Mouse (Mus musculus) heart, embryonic 10.5 days (tissue): ENCODE measurements around the gene Gm8300. TPM values are rescaled to one million over a fixed set of nuclear protein-coding genes. Genes with fewer than 3 reads are reported as not detected.
"Not testable (repeated sequence)": the region's sequence is repeated elsewhere in the genome, so short reads cannot be mapped to it uniquely, and the experiment has no call there.

Experiments
- DNase-seq: peaks from one replicate; pipeline ENCODE4 v3.0.0-alpha.2; 2017; ENCODE audit warnings: low spot score
- H3K27ac ChIP-seq: fragments of 300-500 bp; sonication (generic); 2 replicates; pipeline ENCODE4 v1.5.1; 2016; ENCODE audit warnings: mild to moderate bottlenecking
- H3K27me3 ChIP-seq: fragments of 300-500 bp; sonication (generic); 2 replicates; pipeline ENCODE4 v1.6.1; 2016; ENCODE audit warnings: mild to moderate bottlenecking; ENCODE audit not compliant: poor library complexity, insufficient read depth, severe bottlenecking
- H3K36me3 ChIP-seq: fragments of 300-500 bp; sonication (generic); 2 replicates; pipeline ENCODE4 v1.6.1; 2016; ENCODE audit warnings: mild to moderate bottlenecking, moderate library complexity
- H3K4me1 ChIP-seq: fragments of 300-500 bp; sonication (generic); 2 replicates; pipeline ENCODE4 v1.6.1; 2016; ENCODE audit warnings: mild to moderate bottlenecking
- H3K4me3 ChIP-seq: fragments of 300-500 bp; sonication (generic); 2 replicates; pipeline ENCODE4 v1.5.1; 2016; ENCODE audit warnings: mild to moderate bottlenecking, moderate library complexity
- H3K9me3 ChIP-seq: fragments of 300-500 bp; sonication (generic); 2 replicates; pipeline ENCODE4 v1.6.1; 2016; ENCODE audit warnings: mild to moderate bottlenecking, moderate library complexity
- WGBS: fragments of 180-500 bp; shearing (Covaris S2); methylation state at CpG from one replicate; pipeline ENCODE4 v1.1.7; 2016; 5-methylcytosine and 5-hydroxymethylcytosine counted together
- polyA plus RNA-seq: library from polyadenylated mRNA; unstranded; fragments of >200 nt; fragmentation: Nextera tagmentation; extraction: Ambion mirVana; gene quantifications from 2 replicates; pipeline ENCODE4 v1.2.1, GENCODE M21; 2016

Gm8300 gene
- polyA plus RNA-seq = not detected in 2 replicates

DNA sequence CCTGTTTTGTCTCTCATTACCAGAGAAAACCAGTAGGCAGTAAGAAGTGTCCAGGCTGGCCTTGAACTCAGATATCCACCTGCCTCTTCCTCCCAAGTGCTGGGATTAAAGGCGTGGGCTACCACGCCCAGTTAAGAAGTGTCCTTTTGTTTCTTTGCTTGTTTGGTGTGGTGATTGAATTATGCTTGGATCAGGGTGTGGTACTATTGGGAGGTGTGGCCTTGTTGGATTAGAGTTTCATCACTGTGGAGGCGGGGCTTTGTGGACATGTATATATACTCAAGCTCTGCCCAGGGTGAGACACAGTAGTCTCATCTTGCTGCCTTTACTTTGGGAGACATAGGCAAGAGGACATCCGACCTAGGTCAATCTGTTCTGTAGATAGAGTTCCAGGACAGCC lies at the start of gene Gm8300:
Gene Gm8300 (plus strand): TSS at position 301 of the 400 bp plus-strand sequence.
- DNase-seq, H3K4me3 ChIP-seq, H3K27ac ChIP-seq, H3K4me1 ChIP-seq, H3K9me3 ChIP-seq, H3K27me3 ChIP-seq, H3K36me3 ChIP-seq: not testable (repeated sequence)
- 79% methylated on average over 4 of the region's 4 CpGs for WGBS

DNA sequence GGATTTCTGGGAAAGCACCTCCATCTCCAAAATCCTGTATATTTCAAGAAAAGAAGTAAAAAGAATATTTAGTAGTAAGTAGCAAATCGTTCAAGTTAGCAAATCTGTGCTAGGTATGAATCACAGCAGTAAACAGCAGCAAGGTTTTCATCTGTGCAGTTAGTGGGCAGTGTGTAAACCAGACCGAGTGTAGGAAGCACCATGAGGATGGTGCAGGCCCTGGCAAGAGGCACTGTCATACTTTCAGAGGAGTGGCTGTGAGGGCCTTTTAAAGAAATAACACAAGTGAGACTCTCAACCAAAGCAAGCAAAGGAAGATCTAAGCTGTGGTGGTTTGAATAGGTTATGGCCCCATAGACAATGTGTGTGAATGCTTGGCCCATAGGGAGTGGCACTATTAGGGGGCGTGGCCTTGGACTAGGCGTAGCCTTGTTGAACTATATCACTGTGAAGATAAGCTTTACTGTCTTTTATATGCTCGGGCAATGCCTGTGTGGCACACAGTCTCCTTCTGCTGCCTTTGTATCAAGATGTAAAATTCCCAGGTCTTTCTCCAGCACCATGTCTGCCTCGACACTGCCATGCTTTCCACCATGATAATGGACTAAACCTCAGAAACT lies 49.3 kb upstream of the Gm8300 start:
- no peak overlapping the region for H3K4me3 ChIP-seq
- H3K9me3 ChIP-seq = no peaks in the 10 kb centered on the region
- H3K27me3 ChIP-seq = no peaks in the 10 kb centered on the region
- peaks cover 84% of the 10 kb centered on the region for H3K36me3 ChIP-seq
- no peaks in the 10 kb centered on the region for H3K4me1 ChIP-seq
- no peak for DNase-seq
- H3K27ac ChIP-seq = no peak overlapping the region
- WGBS = 84% methylated on average over 6 of the region's 6 CpGs

DNA sequence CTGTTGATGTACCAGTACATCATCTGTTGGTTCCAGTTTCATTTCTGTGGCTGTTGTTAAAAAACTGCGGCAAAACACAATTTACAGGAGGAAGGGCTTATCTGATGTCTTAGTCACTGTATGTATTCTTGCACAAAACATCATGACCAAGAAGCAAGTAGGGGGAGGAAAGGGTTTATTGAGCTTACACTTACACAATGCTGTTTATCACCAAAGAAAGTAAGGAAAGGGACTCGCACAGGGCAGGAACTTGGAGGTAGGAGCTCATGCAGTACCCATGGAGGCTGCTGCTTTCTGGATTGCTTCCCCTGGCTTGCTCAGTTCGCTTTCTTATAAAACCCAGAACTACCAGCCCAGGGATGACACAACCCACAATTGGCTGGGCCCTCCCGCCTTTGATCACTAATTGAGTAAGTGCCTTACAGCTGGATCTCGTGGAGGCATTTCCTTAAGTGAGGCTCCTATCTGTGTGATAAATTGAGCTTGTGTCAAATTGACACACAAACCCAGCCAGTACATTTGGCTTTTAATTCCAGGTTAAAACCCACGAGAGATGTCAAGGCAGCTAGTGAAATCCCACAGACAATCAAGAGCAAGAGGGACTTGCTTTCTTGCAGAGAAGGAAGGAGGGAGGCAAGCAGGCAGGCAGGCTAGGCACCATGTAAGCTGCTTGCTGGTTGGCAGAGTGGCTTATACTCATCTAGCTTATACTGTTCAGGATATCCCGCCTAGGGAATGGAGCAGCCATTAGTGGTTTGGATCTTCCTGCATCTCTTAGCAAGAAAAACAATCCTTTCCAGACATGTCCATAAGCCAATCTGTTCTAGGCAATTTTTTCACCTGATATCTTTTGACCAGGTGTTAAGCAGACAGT lies 43.6 kb upstream of the Gm8300 start:
- peaks cover 11% of the 10 kb centered on the region for H3K4me1 ChIP-seq
- peaks cover 31% of the 10 kb centered on the region for H3K36me3 ChIP-seq
- peak overlapping the region; percentile 82 for H3K4me3 ChIP-seq
- peak overlapping the region; percentile 93; the same call in 1 of the 2 replicates for H3K27ac ChIP-seq
- WGBS = 65% methylated on average over 7 of the region's 7 CpGs
- DNase-seq = no peak
- no peaks in the 10 kb centered on the region for H3K27me3 ChIP-seq
- H3K9me3 ChIP-seq = no peaks in the 10 kb centered on the region

DNA sequence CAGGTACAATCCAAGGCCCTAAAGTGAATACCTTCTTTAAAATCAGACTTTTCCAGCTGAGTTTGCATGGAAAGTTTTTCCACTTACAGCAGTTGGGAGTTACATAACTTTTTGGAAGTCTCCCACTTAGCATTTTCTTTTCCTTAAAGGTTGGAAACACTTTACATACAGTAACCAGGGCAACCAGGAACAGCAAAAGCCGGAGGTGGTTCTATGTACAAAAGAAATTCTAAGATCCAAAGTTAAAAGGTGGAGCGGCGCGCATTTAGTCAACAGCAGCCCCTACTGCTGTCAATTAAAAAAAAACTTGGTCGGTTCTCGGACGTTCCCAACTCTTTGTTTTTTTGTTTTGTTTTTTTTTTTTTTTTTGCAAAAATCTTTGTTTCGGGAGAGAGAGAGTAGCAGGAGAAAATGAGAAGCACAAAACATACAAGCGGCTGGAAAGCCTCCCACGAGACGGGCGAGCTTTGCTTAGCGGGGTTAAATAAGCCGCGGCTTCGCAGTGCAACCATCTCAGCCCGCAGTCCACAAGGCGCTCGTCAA lies 42.6 kb upstream of the Gm8300 start:
- Histone ChIP-seq H3K4me1 (peaks cover 11% of the 10 kb centered on the region), H3K9me3 (no peaks in the 10 kb centered on the region), H3K27ac (peak overlapping the region; percentile 93), H3K27me3 (no peaks in the 10 kb centered on the region), H3K4me3 (peak overlapping the region; percentile 82), H3K36me3 (peaks cover 24% of the 10 kb centered on the region)
- DNase-seq = no peak
- 1% methylated on average over 19 of the region's 19 CpGs for WGBS

DNA sequence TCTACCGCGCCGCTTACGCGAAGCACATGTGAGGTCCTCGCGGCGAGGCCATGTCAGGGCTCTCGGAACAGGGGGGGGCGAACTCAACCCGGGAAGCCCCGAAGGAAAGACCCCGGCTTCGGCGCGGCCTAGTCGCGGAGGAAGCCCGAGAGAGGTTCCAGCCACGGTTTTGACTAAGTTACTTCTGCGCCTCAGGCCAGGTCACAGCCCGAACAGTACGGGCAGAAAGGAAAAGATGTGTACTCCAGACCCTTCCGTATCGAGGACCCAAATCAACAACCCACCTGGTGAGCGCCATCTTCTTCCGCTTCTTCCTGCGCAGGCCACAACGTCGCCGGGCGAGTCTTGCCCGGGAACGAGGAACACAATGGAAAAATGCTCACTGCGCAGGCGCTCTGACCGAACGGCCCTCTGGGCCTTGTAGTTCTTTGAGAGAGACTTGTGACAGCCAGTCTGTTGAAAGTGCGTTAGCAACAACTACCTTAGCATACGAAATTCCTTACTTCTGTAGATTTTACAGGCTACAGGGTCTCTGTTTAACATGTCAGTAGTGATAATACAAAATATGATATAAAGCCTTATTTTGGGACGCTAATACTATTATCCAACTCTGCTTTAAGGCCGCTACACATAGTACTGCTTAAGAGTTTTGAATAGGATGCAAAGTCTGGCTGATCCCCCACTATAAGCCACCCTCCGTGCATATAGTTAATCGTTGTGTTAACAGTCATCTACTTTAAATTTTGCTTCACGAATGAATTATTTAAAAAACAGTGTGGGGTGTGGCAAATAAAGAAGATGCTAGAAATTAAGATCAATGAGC lies 41.9 kb upstream of the Gm8300 start, which contains the start of gene Snw1:
Gene Snw1 (minus strand): TSS at position 311 of the 823 bp plus-strand sequence.
- peaks cover 11% of the 10 kb centered on the region for H3K4me1 ChIP-seq
- peaks cover 17% of the 10 kb centered on the region for H3K36me3 ChIP-seq
- DNase-seq = peak; percentile 97
- peak within 1 kb of the TSS; percentile 82 for H3K4me3 ChIP-seq
- 3% methylated on average over 45 of the region's 45 CpGs for WGBS
- H3K9me3 ChIP-seq = no peaks in the 10 kb centered on the region
- peak within 1 kb of the TSS; percentile 93 for H3K27ac ChIP-seq
- H3K27me3 ChIP-seq = no peaks in the 10 kb centered on the region

DNA sequence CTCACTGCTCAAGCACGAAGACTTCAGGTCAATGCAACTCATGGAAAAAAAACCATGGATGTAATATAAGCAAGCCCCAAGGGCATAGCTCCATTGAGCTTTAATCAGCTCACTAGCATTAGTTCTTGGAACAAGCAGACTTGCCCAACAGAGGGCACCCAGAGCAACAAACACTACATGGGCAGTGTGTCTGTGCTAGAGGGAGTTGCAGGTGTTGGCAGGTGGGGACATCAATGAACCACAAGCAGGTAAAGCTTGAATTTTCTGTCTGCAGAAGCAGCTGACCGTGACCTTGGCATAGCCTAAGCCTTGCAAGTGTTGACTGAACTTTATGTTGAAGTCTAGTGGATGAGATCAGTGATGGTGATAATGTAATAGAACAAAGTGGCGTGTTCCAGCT lies 39.4 kb upstream of the Gm8300 start:
- Histone ChIP-seq H3K27me3 (no peaks in the 10 kb centered on the region), H3K4me3 (no peak overlapping the region), H3K27ac (no peak overlapping the region), H3K36me3 (0 out of 2 replicates have a peak, but pooled peaks cover under 1% of the 10 kb centered on the region), H3K4me1 (peaks cover 11% of the 10 kb centered on the region), H3K9me3 (no peaks in the 10 kb centered on the region)
- no peak for DNase-seq
- WGBS = 62% methylated on average over 3 of the region's 3 CpGs

DNA sequence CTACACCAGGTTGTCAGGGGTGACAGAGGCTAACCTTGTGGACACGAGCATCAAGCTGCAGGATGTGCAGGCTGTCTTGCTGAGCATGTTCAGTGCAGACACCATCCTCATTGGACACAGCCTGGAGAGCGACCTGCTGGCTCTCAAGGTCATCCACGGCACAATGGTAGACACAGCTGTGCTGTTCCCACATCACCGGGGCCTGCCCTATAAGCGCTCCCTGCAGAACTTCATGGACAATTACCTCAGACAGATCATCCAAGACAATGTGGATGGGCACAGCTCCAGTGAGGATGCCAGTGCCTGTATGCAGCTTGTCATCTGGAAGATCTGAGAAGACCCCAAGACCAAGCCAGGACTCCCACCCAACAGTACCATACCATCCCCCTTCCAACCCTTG lies 31.6 kb upstream of the Gm8300 start:
- not testable (repeated sequence) for H3K4me3 ChIP-seq, H3K27ac ChIP-seq, H3K4me1 ChIP-seq, H3K27me3 ChIP-seq, H3K9me3 ChIP-seq, H3K36me3 ChIP-seq, DNase-seq
- WGBS = 88% methylated on average over 5 of the region's 5 CpGs

DNA sequence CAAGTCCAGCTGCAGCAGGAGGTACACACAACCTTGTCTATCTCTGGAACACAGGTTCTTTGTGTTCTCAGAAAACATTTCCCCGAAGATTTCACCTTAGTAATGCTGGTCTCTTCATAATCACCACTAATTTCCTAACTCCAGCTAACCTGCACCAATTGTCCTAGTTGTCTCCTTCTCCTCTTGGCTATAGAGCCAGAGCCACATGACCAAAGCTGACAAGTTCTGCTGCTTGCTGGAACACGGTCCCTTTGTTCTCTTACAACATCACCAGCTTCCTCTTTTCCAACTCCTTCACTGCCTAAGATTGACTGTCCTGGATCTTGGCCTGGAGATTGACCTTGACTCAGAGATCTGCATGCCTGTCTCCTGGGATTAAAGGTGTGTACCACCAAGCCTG lies 25.4 kb upstream of the Gm8300 start:
- H3K36me3 ChIP-seq, H3K27ac ChIP-seq, H3K4me3 ChIP-seq, DNase-seq, H3K27me3 ChIP-seq, H3K9me3 ChIP-seq, H3K4me1 ChIP-seq: not testable (repeated sequence)
- 48% methylated on average over 2 of the region's 2 CpGs for WGBS

DNA sequence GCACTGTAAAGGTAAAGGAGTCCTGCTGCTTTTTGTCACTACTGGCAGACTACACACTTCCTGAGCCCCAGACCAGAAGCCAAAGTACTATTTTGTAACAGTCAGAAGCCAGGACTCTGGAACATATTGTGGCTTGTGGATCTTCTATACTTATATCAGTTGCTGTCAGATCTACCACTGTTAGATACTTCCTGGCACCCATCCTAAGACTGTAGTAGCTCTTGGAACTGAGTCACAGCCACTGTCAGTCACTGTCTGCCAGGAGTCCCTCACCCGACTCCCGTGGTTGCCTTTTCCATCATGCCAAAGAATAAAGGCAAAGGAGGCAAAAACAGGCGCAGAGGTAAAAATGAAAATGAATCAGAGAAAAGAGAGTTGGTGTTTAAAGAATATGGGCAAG lies 19.7 kb upstream of the Gm8300 start, which contains the start of gene Gm5788:
Gene Gm5788 (plus strand): TSS at position 301 of the 400 bp plus-strand sequence.
- H3K27me3 ChIP-seq, DNase-seq: not testable (repeated sequence)
- WGBS = 85% methylated on average over 3 of the region's 3 CpGs

DNA sequence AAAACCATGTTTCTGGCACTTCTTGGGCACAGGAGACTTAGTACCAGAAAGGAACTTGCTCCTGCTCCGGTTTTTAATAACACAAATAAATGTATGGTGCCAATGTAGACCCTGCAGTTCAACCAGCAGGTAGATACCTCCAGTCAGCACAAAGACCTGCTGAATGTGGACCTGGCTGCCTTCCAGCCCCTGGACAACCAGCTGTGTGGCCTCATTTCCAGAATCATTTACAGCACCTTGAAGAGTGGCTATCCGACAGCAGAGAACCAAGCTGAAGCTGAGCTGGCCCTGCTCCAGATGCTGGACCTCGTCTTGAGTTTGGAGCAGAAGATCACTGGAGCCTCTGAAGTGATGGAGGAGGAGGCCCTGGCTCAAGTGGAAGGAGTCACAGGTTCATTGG lies 5.5 kb downstream of the Gm8300 start:
- 67% methylated on average over 3 of the region's 3 CpGs for WGBS
- not testable (repeated sequence) for H3K4me3 ChIP-seq, DNase-seq, H3K27ac ChIP-seq, H3K36me3 ChIP-seq, H3K27me3 ChIP-seq, H3K4me1 ChIP-seq, H3K9me3 ChIP-seq

More for the DNA sequence above, 19.7 kb upstream of the Gm8300 start, which contains the start of gene Gm5788:
- not testable (repeated sequence) for H3K4me1 ChIP-seq, H3K36me3 ChIP-seq, H3K9me3 ChIP-seq, H3K27ac ChIP-seq, H3K4me3 ChIP-seq

DNA sequence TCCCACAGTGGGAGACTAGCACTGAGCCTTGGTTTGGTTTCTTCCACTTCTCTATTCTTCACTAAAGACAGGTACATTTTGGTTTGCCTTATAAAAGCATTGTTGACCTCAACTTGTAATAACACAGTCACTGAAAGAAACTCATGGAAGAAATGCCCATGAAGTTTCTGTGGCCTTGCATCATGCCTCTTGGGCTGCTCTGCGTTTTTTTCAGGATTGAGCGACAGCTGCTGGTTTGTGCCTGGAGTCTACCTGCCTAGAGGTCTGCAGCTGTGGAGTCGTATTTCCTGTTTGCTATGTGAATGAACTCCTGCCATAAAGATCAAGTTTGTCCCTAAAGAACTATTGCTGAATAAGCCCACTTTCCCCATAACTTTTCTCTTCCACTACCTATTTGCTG lies 29.8 kb downstream of the Gm8300 start:
- Histone ChIP-seq H3K4me3 (no peak overlapping the region), H3K9me3 (no peaks in the 10 kb centered on the region), H3K36me3 (no peaks in the 10 kb centered on the region), H3K4me1 (no peaks in the 10 kb centered on the region), H3K27me3 (no peaks in the 10 kb centered on the region), H3K27ac (no peak overlapping the region)
- no peak for DNase-seq
- 74% methylated on average over 3 of the region's 3 CpGs for WGBS

DNA sequence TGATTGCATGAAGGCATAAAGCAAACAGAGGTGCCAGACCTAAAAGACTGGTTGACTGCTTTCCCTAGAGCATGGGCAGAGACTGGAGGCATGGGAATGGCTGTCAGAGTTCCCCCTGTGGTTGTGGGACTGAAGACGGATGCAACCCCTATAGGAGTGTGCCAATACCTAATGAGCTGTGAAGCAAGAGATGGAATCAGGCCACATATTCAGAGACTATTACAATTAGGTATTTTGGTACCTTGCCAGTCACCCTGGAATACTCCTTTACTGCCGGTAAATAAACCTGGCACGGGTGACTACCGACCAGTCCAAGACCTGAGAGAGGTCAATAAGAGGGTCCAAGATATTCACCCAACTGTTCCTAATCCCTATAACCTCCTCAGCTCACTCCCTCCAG lies 36.5 kb downstream of the Gm8300 start:
- H3K36me3 ChIP-seq, H3K4me1 ChIP-seq, H3K27me3 ChIP-seq, H3K27ac ChIP-seq, DNase-seq, H3K9me3 ChIP-seq, H3K4me3 ChIP-seq: not testable (repeated sequence)
- 83% methylated on average over 4 of the region's 4 CpGs for WGBS
